Mouse (Mus musculus) adipocyte (in vitro differentiated cells): Measurements from ENCODE around the gene Ina.

ENCODE experiments used
- DNase-seq: peaks from one replicate; pipeline ENCODE4 v3.0.0-alpha.2; 2016; ENCODE audit warnings: low spot score

Gene Ina

DNA sequence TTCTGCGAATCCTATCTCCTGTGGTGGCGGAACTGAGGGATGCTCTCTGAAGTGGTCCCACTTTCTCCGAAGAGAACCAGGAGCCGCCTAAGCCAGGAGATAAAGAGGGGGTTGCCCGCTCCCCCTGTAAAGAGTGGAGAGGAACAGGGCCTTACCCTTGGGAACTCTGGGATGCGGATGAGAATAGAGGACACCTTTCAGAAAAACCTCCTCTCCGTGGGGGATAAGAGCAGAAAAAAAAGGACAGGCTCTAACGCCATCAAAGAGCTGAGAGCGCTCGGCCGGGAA is 395 bp upstream of the Ina start:
- no peak for DNase-seq

DNA sequence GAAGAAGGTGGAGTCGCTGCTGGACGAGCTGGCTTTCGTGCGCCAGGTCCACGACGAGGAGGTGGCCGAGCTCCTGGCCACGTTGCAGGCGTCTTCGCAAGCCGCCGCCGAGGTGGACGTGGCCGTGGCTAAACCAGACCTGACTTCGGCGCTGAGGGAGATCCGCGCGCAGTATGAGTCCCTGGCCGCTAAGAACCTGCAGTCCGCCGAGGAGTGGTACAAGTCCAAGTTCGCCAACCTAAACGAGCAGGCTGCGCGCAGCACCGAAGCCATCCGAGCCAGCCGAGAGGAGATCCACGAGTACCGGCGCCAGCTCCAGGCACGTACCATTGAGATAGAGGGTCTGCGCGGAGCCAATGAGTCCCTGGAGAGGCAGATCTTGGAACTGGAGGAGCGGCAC is 898 bp downstream of the Ina start:
- no peak for DNase-seq

DNA sequence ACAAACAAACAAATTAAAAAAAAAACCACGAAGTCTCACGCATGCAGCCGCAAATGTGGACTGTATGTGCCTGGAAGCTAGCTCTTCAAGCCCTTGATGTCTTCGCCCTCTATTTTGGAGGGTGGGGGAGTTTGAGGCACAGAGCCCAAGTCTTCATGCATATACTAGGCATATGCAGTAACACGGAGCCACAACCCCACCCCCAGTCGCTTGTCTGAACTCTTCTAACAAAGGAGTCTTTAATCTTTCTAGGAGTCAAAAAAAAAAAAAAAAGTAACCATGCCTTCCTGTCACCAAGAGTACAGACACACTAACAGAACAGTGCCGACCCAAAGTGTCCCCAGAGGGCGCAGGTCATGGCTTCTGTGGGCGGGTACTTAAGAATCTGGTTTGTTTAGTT is 1.5 kb downstream of the Ina start:
- no peak for DNase-seq

DNA sequence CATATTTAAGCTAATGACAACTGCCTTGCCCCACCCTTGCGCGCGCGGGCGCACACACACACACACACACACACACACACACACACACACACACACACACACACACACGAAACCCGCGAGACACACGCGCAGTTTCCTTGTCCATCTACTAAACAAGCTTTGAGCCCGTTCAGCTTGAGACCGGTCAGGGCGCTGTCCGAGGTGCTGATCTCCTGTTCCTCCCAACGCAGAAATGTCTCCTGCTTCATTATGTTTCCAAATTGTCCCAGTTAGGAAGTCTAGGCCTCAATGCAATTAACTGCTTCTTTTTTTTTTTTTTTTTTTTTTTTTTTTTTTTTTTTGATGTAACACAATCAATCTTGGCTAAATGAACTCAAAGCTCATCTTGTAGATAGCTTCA is 2.0 kb downstream of the Ina start:
- peak; percentile 82 for DNase-seq

DNA sequence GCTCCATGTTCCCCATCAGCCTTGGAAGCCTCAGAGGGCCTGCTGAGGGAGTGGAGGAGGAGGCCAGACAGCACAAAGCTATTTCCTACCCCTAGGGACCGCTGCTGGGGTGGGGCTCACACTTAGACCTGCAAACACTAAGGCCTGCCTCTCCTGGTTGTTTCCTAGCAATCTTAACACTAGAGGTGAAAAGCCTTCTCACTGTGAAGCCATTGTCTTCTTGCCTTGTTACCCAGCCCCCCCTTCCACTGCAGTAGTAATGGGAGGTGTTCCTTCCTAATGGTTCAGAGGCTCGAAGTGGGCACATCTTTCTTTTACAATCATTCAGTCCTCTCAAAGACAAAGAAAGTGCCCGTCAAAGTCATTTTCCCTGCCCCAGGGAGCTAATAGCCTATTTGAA is 3.3 kb downstream of the Ina start:
- no peak for DNase-seq

DNA sequence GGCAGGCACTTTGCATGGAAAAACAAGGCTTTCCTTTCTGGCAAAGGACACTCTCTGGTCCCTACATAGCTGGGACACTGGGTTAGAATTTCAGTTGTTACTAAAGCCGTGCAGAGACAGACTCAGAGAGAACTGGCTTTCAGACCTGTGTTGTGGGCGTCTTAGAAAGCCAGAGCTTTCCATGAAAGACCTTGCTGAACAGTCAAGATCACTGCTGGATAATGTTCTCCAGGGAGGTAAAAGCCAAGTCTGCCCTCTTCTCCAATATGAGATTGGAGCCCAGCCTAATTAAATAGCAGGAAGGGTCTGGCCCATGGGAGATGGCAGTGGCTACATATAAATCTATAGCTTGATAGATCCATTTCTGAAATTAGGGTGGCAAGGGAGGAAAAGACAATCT is 3.8 kb downstream of the Ina start:
- DNase-seq: no peak

GRCm38 (mm10) chr19:47019326-47019725 is 4.8 kb downstream of the Ina start:
- no peak for DNase-seq

- DNase-seq: no peak
Measured at GRCm38 (mm10) chr19:47022709-47023108, 8.2 kb downstream of the Ina start.

DNA sequence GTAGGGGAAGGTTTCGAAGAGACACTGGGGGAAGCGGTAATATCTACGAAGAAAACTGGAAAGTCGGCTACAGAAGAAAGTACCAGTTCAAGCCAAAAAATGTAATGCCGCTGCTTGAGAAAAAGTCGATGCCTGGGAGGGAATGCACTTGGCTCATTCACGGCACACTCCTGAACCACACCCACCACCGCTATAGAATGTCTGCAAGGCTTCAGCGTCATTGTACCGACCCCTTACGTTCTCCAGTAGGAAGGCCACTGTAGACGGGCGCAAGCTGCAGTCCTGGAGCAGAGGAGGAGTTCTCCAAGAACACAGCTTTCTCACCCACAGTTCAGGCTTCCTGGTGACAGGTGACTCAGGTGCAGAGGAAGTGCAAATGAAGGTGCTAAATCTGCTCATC is 9.0 kb downstream of the Ina start:
- DNase-seq: no peak

DNA sequence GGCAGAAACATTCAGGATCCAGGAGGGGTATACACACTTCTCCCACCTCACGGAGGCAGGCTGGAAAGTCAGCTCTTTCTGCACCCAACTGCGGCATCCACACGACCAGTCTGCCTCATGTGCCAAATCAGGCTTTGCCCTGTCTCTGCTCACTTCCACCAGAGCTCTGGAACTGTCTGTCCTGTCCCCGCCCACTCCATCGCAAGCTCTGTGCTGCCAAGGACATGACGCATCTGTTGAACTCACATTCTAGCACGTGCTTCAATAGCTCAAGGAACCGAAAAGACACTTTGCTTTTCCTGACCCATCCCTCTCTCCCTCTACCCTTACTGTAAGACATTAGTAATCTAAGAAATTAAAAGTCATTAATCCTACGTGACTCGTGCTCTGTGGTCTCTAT is 10.5 kb downstream of the Ina start:
- no peak for DNase-seq

DNA sequence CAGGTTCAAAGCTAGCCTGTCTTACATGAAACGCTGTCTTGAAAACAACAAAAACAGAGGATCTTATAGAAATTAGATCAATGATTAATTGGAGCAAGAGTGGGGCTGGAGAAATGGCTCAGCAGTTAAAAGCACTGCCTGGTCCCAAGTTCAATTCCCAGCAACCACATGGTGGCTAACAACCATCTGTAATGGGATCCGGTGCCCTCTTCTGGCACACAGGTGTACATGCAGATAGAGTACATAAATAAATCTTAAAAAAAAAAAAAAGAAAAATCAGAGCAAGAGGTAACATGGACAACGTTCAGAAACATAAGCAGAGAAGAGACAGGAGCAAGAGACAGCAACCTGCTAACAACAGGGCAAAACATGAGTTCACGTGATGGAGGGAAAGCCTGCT is 12.0 kb downstream of the Ina start:
- DNase-seq: no peak

GRCm38 (mm10) chr19:47029796-47030195 is 15.3 kb downstream of the Ina start:
- DNase-seq: no peak

DNA sequence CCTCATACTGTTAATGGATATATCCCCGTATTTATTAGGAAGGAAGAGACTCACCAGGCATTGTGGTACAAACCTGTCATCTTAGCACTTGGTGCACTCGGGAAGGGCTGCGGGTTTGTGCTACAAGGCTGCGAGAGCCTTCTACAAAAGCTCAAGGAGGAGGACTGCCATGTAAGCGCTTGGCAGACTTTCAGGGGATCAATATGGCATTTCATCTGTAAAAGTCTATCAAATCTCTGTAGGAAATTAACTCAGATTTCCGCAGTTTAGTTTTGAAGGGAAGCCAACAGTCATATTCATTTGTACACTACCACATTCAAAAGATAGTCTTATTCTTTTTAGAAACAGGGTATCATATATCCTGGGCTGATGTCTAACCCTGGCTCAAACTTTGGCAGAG is 17.3 kb downstream of the Ina start:
- DNase-seq: no peak

GRCm38 (mm10) chr19:47034916-47035315 is 20.4 kb downstream of the Ina start:
- DNase-seq: no peak

GRCm38 (mm10) chr19:47036596-47036995 is 22.1 kb downstream of the Ina start:
- no peak for DNase-seq

DNA sequence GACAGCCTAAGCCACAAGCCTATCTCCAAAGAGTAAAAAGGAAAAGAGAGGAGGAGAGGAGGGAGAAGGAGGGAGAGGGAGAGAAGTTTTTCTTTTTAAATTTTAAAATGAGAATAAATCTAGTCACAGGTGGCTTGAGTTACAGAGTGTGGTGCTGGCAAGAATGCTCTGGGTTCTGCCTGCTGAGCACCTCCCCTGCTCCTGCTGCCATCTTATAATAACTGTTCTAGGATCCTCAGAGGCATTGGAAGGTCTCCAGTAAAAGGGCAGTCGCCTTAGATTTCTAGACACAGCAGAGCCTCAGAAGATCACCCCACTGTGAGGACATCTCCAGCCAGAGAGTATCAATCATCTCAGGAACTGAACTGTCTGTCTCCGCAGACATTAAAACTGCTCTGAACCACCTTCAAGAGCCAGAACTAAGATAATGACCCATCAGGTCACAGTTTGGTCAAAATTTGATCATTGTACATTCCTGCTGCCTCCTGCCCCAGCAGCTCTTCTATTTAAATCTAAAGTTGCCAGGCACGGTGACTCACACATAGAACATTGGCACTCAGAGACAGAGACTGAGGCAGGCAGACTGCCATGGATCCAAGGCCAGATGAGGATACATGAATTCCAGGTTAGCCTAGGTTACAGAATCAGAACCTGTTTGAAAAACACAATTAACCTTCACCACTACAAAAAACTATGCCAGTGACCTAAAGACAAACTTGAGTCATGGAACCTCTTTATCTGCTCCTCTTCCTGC is 26.4 kb downstream of the Ina start:
- DNase-seq: peak; percentile 41

GRCm38 (mm10) chr19:47043608-47044007 is 29.1 kb downstream of the Ina start:
- DNase-seq: peak; percentile 59

DNA sequence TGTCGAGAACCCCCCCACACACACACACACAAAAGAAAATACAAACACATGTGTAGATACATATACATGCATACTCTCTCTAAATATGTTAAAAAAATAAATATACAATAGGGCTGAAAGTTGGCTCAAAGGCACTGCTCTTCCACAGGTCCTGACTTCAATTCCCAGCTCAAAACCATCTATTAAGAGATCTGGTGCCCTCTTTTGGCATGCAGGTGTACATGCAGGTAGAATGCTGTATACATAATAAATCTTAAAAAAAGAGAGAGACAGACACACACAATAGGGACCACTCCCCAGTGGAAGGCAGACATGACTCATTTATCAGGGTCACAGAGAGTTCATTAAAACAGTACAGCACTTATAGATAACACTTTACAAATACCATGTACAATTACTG is 31.8 kb downstream of the Ina start:
- DNase-seq: no peak

DNA sequence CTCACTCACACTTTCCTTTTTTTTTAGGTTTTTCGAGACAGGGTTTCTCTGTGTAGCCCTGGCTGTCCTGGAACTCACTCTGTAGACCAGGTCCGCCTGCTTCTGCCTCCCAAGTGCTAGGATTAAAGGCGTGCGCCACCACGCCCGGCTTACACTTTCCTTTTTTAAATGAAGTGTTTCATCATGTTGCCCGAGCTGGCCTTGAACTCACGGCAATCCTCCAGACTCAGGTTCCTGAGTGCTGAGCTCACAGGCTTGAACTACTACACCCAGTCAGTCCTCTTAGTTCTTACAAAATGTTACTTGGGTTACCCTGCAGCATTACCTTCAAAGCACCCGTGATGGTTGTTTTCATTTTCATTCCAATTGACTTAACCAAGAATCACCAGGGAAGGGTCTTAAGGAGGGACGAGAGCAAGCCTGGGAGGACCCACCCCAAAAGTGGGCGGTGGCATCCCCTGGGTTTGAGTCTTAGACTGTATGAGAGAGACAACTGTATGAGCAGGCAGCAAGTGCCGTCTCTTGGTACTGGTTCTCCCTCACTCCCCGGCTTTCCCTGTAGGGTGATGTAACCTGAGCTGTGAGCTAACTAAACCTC is 32.8 kb downstream of the Ina start:
- no peak for DNase-seq

- no peak for DNase-seq
Measured at GRCm38 (mm10) chr19:47049061-47049460, 34.6 kb downstream of the Ina start.

DNA sequence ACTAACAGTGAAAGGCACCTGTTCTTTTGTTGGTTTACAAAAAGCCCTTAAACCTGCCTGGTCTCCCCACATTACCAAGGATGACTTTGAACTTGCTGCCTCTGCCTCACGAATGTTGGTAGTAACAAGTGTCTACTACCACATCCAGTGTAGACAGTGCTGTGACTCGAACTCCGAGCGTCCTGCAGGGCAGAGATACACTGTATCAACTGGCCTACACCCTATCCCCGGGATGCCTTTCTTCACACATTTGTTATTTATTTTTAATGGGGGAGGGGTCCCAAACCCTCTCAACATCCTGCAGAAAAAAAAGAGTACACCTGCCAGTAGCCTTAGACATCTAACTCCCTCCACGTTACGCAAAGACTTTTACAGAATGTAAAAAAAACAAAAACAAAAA is 35.3 kb downstream of the Ina start:
- DNase-seq: no peak

DNA sequence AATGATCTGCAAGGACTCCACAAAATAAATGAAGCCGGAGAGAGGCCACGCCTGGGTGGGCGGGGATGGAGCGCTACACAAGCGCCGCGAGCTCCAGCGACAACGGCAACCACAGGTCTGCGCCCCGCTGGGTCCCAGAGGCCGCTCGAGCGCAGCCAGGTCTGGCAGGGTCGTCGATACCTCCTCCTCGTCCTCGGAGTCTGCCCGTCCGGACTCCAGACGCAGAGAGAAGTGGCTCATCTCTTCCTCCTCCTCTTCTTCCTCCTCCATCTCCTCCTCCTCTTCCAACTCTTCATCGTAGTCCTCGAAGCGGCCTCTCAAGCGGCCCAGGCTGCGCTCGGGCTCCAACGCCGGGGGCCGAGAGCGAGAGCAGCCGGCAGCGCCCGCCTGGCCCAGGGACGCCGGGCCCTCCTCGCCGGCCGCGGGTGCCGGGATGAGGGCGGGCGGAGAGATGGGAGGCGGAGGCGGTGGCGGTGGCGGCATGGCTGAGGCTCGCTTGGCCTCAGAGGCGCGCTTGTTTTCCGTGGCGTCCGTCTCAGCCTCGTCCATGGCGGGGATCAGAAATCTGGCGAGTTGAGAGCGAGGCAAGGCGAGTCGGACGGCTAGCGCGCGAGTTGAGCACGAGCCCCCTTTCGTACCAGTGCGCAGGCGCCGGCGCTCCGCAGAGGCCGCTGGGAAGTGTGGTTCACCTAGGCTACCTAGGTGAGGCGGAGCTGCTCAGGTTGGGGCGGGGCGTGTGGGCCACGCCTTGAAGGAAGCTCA is 36.0 kb downstream of the Ina start, which contains the start of gene Pcgf6:
Gene Pcgf6 (minus strand): TSS at position 636 of the 762 bp plus-strand sequence.
- DNase-seq: peak; percentile 65

DNA sequence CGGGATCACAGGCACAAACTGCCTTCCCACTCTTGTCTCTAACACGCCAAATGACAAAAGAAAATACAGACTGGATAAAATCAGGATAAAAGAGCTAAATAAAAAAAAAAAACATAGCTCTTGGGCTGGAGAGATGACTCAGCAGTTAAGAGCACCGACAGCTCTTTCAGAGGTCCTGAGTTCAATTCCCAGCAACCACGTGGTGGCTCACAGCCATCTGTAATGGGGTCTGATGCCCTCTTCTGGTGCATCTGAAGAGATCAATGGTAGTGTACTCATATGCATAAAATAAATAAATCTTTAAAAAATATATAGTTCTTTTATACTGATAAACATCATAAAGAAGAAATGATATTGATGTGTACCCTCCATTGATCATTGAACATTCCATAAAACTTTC is 38.4 kb downstream of the Ina start:
- DNase-seq: no peak

DNA sequence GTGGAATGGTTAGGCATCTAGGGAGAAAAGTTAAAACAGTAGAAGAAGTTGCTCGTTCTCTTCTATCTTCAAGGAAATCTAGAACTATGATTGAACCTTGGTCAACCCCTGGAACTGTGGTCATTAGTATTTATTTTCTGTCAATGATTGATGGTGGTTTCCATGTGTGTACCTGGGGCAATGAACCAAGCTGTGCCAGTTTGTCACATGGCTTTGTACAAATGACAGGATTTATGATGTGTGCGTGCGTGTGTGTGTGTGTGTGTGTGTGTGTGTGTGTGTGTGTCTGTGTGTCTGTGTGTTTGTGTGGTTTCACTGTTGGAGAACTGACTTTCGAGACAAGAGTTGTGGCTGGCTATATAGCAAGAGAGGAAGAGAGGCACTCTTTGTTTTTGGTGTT is 39.0 kb downstream of the Ina start:
- no peak for DNase-seq
